Mouse (Mus musculus) urinary bladder, postnatal 14 days (tissue): Measurements from ENCODE around the gene Trappc3.

Source experiments
- DNase-seq: peaks from one replicate; pipeline ENCODE4 v3.0.0; 2021; ENCODE audit warnings: low spot score

Gene Trappc3

DNA sequence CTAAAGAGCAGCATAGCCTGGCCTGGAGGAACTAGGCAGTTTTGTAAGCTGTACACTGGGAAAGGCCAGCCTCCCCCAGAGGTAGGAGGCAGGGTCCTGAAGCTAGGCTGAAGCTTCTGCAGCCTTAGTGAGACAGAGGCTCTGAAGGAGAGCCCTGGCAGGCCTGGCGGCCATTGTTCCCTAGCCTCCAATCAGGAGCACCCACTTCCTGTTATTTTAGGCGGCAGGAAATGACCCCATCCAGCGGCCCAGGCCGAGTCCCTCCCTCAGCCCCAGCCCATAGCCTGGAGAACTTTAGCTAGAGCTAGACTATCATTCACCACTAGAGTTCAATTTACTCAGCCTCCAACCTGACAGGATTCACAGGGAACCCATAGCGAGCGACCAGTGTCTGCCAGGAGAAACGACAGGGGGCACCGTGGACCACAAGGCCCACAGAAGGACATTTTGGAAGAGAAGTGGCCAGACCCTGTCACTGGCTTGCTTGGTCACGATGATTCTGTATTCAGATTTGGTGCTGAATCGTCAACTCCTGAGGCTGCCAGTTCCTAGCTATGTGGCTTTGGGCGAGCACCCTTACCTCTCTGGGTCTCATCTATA lies 10.4 kb upstream of the Trappc3 start:
- DNase-seq, result no peak

DNA sequence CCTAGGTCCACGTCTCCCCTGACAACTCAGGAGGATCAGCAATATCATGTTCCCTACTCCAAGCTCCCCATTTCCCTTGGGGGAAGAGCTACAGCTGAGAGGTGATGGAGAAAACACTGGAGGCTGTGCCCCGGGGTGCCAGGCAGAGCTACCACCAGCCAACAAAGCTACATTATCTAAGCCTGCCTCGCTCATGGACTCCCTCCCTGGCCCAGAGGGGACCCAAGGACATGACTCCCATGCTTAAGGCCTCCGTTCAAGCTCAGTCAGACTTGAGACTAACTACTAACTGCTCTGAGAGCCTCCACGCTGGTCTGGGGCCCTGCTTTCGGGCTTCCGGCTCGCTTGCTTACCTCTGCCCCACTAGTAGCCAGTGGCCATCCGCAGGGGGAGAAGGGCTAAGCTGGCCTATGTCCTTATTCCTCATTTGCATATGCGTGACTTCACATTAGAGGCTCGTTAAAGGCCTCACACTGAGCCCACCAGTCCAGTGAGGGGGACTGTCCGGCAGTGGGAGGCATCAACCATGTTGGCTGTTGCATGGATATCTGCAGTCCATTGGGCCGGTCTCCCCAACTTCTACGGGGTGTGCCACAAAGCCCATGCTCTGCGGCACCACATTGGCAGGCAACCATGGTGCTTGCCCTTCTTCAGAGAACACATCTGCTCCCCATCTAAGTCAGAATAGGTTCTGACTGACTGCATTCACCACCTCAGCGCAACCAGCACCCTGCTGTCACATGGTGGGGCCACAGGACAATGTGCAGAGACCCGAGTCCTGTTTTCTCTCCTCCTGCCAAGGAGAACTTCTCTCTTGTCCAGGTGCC lies 9.5 kb upstream of the Trappc3 start:
- DNase-seq, result no peak

GRCm38 (mm10) chr4:126253637-126254272 lies 8.4 kb upstream of the Trappc3 start:
- no peak for DNase-seq

- DNase-seq, result peak; percentile 61
Observed at GRCm38 (mm10) chr4:126254315-126255112, 7.6 kb upstream of the Trappc3 start.

DNA sequence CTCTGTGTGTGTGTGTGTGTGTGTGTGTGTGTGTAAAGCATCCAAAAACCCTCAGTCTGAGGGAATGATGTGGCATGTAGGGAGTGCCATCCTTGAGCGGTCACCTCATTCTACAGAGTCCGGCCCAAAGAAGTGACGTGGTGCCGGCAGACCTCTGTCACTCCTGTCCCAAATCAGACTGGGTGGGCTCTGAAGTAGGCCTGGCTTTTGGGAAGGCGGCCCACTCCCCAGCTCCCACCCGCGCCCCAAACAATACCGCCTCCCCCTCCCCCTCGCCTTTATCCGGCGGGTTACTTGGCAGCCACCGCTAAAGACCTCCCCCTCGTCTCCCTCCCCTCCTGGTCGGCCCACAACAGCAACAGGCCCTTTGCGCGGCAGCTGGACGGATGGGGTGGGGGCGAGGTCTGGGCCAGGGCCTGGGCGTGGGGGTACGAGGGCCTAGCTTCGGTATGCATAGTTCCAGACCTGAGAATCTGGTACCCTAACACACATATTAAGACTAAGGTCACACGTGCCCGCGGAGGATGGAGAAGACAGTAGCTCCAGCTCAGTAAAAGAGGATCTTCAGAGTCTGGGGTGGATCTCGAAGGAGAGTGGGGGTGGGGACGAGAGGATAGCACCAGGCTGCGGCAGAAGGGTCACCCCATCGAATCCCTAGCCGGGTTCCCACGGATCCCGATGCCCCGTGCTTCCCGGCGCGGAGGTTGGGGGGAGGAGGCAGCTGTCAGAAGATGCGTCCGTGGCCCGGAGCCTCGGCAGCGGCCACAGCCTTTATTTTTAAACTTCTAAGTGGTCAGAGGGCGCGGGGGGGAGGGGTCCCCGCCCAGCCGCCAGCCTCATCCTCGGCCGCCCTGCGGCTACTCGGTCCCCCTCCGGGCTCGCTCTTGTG lies 6.8 kb upstream of the Trappc3 start:
- DNase-seq, result no peak

DNA sequence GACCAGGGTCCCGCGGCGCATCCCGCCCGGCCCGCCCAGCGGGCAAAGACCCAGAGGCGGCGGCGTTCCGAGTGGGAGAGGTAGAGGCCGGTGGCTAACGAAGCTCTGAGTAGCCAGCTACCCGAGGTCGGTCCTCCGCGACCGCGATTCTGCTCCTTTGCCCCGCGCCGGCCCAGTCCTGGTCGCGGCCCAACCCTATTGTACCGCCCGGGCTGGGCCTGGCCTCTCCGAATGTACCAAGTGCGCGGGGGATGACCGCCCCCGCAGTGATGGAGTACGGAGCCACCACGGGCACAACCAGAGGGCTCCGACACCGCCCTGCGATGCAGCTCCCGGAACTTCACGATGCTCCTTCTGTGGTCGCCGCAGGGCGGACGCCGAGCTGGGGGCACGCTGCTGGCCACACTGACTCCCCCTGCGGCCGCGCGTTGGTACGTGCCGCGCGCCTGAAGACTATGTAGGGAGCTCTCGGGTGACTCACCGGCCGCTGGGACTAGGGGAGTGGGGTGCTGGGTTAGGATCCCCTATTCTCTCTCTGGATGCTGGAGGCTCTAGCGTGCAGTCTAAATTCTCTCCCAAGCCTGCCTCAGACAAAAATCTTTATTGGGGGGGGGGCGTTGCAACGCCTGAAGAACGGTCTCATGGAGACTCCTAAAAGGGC lies 5.9 kb upstream of the Trappc3 start, which contains the start of gene Map7d1:
Map7d1 (minus strand) TSS at position 213 of the 661 bp plus-strand sequence.
- DNase-seq, result peak; percentile 89

GRCm38 (mm10) chr4:126256967-126257881 lies 4.9 kb upstream of the Trappc3 start:
- DNase-seq, result peak; percentile 45

GRCm38 (mm10) chr4:126259063-126259462 lies 3.1 kb upstream of the Trappc3 start:
- no peak for DNase-seq

GRCm38 (mm10) chr4:126259523-126260160 lies 2.5 kb upstream of the Trappc3 start:
- DNase-seq, result peak; percentile 77

DNA sequence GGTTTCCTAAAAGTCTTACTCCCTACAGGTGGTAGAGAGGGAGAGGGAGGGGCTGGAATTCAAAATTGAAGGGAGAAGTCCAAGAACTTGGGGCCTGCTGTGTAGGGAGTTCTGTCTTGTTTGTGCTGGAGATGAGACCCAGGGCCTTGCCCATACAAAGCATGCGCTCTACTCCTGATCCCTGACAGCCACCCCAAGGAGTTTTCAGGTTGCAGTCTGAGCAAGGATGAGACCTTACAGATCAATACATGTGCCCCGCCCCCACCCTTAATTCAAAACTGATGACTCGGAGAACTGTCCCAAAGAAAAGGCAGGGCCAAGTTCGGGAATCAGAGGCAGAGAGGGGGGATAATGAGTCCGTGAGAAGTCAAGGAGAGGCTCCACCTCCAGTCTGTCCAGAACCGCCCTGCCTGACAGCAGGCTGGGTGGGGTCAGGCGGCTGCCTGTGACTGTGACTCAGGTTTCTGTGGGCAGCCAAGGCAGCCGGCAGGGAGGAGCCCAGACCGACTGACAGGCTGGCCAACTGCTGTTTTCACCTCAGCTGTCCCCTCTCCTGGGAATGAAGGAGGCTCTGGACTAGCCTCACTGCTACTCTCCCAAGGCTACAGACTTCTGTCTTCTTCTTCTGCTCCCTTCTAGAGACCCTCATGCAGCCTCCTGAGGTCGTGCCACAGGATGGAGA lies 1.5 kb upstream of the Trappc3 start:
- peak; percentile 87 for DNase-seq

DNA sequence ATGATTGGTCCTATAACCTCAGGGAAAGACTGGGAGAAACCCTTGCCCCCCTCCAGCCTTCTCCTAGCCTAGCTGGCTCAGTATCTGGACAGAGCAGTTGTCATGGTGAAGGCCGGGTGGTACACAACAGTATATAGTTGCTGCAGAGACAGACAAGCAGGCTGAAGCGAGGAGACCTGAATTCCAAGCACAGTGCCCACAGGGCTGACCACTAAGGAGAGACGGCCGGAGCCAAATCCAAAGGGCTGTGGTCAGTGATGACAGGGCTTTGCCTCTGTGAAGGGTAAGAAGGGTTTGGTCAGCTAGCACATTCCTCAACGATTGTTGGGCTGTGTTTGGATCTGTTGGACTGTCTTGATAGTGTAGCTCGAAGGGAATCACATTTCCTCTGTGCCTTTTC lies 859 bp upstream of the Trappc3 start:
- no peak for DNase-seq

DNA sequence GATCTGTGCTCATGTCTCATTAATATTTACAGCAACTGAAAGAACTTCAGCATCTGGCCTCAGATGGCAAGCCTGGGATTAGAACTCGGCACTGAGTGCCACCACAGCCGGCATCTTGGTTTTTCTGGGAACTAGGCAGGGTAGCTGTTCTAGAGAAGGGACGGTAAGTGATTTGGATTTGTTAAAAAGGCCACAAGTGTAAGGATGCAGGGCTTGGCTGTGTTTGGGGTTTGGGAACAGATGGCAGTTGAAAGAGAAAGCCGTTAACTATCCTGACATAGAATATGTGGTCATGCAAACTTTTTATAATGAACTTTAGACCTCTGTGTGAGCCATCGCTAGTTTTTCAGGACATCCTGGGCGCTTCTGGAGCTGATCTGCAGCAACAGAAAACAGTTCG lies 450 bp upstream of the Trappc3 start:
- DNase-seq, result no peak

- DNase-seq, result no peak
Observed at GRCm38 (mm10) chr4:126269292-126269691, 7.2 kb downstream of the Trappc3 start.

GRCm38 (mm10) chr4:126273753-126274152 lies 11.6 kb downstream of the Trappc3 start:
- DNase-seq, result no peak

- DNase-seq, result no peak
Observed at GRCm38 (mm10) chr4:126275081-126275480, 13.0 kb downstream of the Trappc3 start.

- no peak for DNase-seq
Observed at GRCm38 (mm10) chr4:126275681-126276131, 13.6 kb downstream of the Trappc3 start.

- DNase-seq, result peak; percentile 63
Observed at GRCm38 (mm10) chr4:126277906-126278564, 15.9 kb downstream of the Trappc3 start.

- no peak for DNase-seq
Observed at GRCm38 (mm10) chr4:126278565-126278915, 16.4 kb downstream of the Trappc3 start.
